Mouse (Mus musculus) left cerebral cortex, adult 2 months (tissue): ENCODE data around the gene Mucl3. TPM values are rescaled to one million over a fixed set of nuclear protein-coding genes. Genes with fewer than 3 reads are reported as not detected.

Experiments used
- DNase-seq, 2 experiments: peaks; one replicate each; pipeline ENCODE4 v3.0.0; 2021 to 2022; ENCODE audit warnings: low spot score in 2 of 2, mixed read lengths in 1 of 2; ENCODE audit errors: extremely low spot score in 1 of 2
- H3K27ac ChIP-seq: fragments of 200-600 bp; 2 replicates; pipeline ENCODE4 v1.8.1; 2022
- H3K4me3 ChIP-seq: fragments of 200-600 bp; 2 replicates; pipeline ENCODE4 v1.8.1; 2022
- CTCF ChIP-seq: fragments of 200-600 bp; IDR thresholded peaks from 2 replicates; pipeline ENCODE4 v1.8.1; 2022; ENCODE audit warnings: antibody characterized with exemption, mild to moderate bottlenecking, moderate library complexity
- intact Hi-C: fragments of 180-260 bp; cut with DNase I; formaldehyde crosslinking; loops from one replicate; pipeline ENCODE4 v1.15.1; 2025
- total RNA-seq, 2 experiments: library from RNA; stranded (reverse); gene quantifications; 2 replicates each; pipeline ENCODE4 v1.2.3; 2021

Gene Mucl3
- total RNA-seq, 2 experiments from 2014 or later = not detected

GRCm38 (mm10) chr17:35588387-35588786 is 55.1 kb downstream of the Mucl3 start:
- no peak for DNase-seq
- no peak for TF ChIP-seq CTCF
- intact Hi-C loops = no loop called here
- Histone ChIP-seq H3K4me3 (no peak overlapping the region), H3K27ac (no peak overlapping the region)

GRCm38 (mm10) chr17:35587291-35587690 is 56.2 kb downstream of the Mucl3 start:
- no peak for DNase-seq
- Histone ChIP-seq H3K4me3 (no peak overlapping the region), H3K27ac (no peak overlapping the region)
- intact Hi-C loops = no loop called here
- TF ChIP-seq CTCF = no peak

Other genes starting within 250 kb of the Mucl3 start
- gene H2-Q6, start 218.8 kb downstream of the Mucl3 start, total RNA-seq = under 1 TPM in 1 of 2 experiments, not detected in 1; 0.59 TPM
- gene H2-Q7, start 204.5 kb downstream of the Mucl3 start, total RNA-seq = under 1 TPM; 0.47 to 0.57 TPM
- under 1 TPM; 0.43 to 0.75 TPM for gene H2-Q10, start 173.6 kb downstream of the Mucl3 start, total RNA-seq
- under 1 TPM in 1 of 2 experiments, not detected in 1; 0.25 TPM for gene Pou5f1, start 137.7 kb downstream of the Mucl3 start, total RNA-seq
- gene Tcf19, start 126.9 kb downstream of the Mucl3 start, total RNA-seq = 10 to 100 TPM; 10.7 to 11.4 TPM
- gene Cchcr1, start 126.6 kb downstream of the Mucl3 start, total RNA-seq = 10 to 100 TPM; 14.5 to 17.1 TPM
- 1 to 10 TPM; 1.3 TPM for gene Psors1c2, start 110.5 kb downstream of the Mucl3 start, total RNA-seq
- gene Cdsn, start 91.6 kb downstream of the Mucl3 start, total RNA-seq = 1 to 10 TPM in 1 of 2 experiments, under 1 TPM in 1; 0.87 to 1.5 TPM
- gene 2300002M23Rik, start 76.2 kb downstream of the Mucl3 start, total RNA-seq = not detected
- gene Sfta2, start 42.1 kb downstream of the Mucl3 start, total RNA-seq = not detected
- gene Gm9573, start 17.1 kb downstream of the Mucl3 start, total RNA-seq = not detected
- gene Vars2, start 23.9 kb upstream of the Mucl3 start, total RNA-seq = 10 to 100 TPM; 33.2 to 42.6 TPM
- 10 to 100 TPM; 34.5 to 35.9 TPM for gene Gtf2h4, start 30.0 kb upstream of the Mucl3 start, total RNA-seq
- 10 to 100 TPM; 47.2 to 47.8 TPM for gene Ddr1, start 60.9 kb upstream of the Mucl3 start, total RNA-seq
- gene Ier3, start 178.0 kb upstream of the Mucl3 start, total RNA-seq = 10 to 100 TPM; 14.7 to 17.5 TPM
- gene Flot1, start 179.5 kb upstream of the Mucl3 start, total RNA-seq = 100 to 1,000 TPM; 137 to 144 TPM
- 100 to 1,000 TPM; 417 to 433 TPM for gene Tubb5, start 194.6 kb upstream of the Mucl3 start, total RNA-seq
- gene Mdc1, start 197.8 kb upstream of the Mucl3 start, total RNA-seq = 10 to 100 TPM; 14.6 to 17.8 TPM
- gene Nrm, start 217.6 kb upstream of the Mucl3 start, total RNA-seq = 1 to 10 TPM; 2.1 to 4.1 TPM
- gene Ppp1r18, start 221.9 kb upstream of the Mucl3 start, total RNA-seq = 10 to 100 TPM in 1 of 2 experiments, 1 to 10 TPM in 1; 8.5 to 10.8 TPM
- 10 to 100 TPM; 30.0 to 39.7 TPM for gene Dhx16, start 236.1 kb upstream of the Mucl3 start, total RNA-seq